Mouse (Mus musculus) gastrocnemius, postnatal 4 days (tissue): ENCODE results near the gene Nav2. TPM values are rescaled to one million over a fixed set of nuclear protein-coding genes. Genes with fewer than 3 reads are reported as not detected.

ENCODE experiments used
- DNase-seq, 2 experiments: peaks; one replicate each; pipeline ENCODE4 v3.0.0; 2021 to 2022; ENCODE audit warnings: low spot score in 2 of 2, mixed read lengths in 2 of 2
- total RNA-seq, 2 experiments: library from RNA; stranded (reverse); gene quantifications; 2 replicates each; pipeline ENCODE4 v1.2.3; 2021

The Nav2 gene
- total RNA-seq, 2 experiments from 2014 or later = 79.5 to 86.2 TPM

- DNase-seq = peak; percentile 36 to 69
Measured at GRCm38 (mm10) chr7:49272445-49273439, 364.2 kb downstream of the Nav2 start.

- no peak for DNase-seq
Measured at GRCm38 (mm10) chr7:49273907-49274656, 365.6 kb downstream of the Nav2 start.

GRCm38 (mm10) chr7:49274676-49275075 is 366.2 kb downstream of the Nav2 start:
- DNase-seq = no peak

GRCm38 (mm10) chr7:49276163-49276562 is 367.6 kb downstream of the Nav2 start:
- DNase-seq = no peak

- DNase-seq = no peak
Measured at GRCm38 (mm10) chr7:49277685-49278084, 369.2 kb downstream of the Nav2 start.

- DNase-seq = no peak
Measured at GRCm38 (mm10) chr7:49278531-49278930, 370.0 kb downstream of the Nav2 start.

GRCm38 (mm10) chr7:49280427-49280826 is 371.9 kb downstream of the Nav2 start:
- DNase-seq = no peak

- DNase-seq = no peak
Measured at GRCm38 (mm10) chr7:49282446-49282845, 373.9 kb downstream of the Nav2 start.

- DNase-seq = no peak
Measured at GRCm38 (mm10) chr7:49283507-49284361, 375.2 kb downstream of the Nav2 start.

GRCm38 (mm10) chr7:49288186-49288585 is 379.7 kb downstream of the Nav2 start:
- no peak for DNase-seq

GRCm38 (mm10) chr7:49290308-49290707 is 381.8 kb downstream of the Nav2 start:
- no peak for DNase-seq

- no peak for DNase-seq
Measured at GRCm38 (mm10) chr7:49291208-49291892, 382.8 kb downstream of the Nav2 start.

GRCm38 (mm10) chr7:49297148-49297547 is 388.6 kb downstream of the Nav2 start:
- no peak for DNase-seq

- no peak for DNase-seq
Measured at GRCm38 (mm10) chr7:49298431-49298839, 389.9 kb downstream of the Nav2 start.

GRCm38 (mm10) chr7:49301487-49301886 is 393.0 kb downstream of the Nav2 start:
- no peak for DNase-seq

GRCm38 (mm10) chr7:49303600-49304411 is 395.3 kb downstream of the Nav2 start:
- no peak for DNase-seq

- DNase-seq = no peak
Measured at GRCm38 (mm10) chr7:49307717-49308116, 399.2 kb downstream of the Nav2 start.

- no peak for DNase-seq
Measured at GRCm38 (mm10) chr7:49309746-49310145, 401.2 kb downstream of the Nav2 start.

- DNase-seq = no peak
Measured at GRCm38 (mm10) chr7:49313945-49314344, 405.4 kb downstream of the Nav2 start.

GRCm38 (mm10) chr7:49315033-49315432 is 406.5 kb downstream of the Nav2 start:
- DNase-seq = no peak
